Mouse (Mus musculus) CD4-positive, CD25-positive, alpha-beta regulatory T cell, adult 4 months (primary cell): ENCODE data around the gene Apol6. TPM values are rescaled to one million over a fixed set of nuclear protein-coding genes. Genes with fewer than 3 reads are reported as not detected.

ENCODE experiments used
- polyA plus RNA-seq, 2 experiments: library from polyadenylated mRNA; unstranded; fragments of 100-300 nt; shearing (Covaris generic); gene quantifications; one replicate each; pipeline ENCODE4 v1.2.1; 2017

The Apol6 gene
- polyA plus RNA-seq, 2 experiments from 2014 or later = not detected

Other genes with a start within 250 kb of the Apol6 start
- 1 to 10 TPM; 6.7 to 7.4 TPM for gene Zfp251, start 173.3 kb upstream of the Apol6 start, polyA plus RNA-seq
- 10 to 100 TPM; 14.0 to 19.7 TPM for gene Zfp7, start 165.5 kb upstream of the Apol6 start, polyA plus RNA-seq
- 1 to 10 TPM in 1 of 2 experiments, not detected in 1; 1.0 TPM for gene Gm49527, start 165.4 kb upstream of the Apol6 start, polyA plus RNA-seq
- 1 to 10 TPM in 1 of 2 experiments, under 1 TPM in 1; 1.00 to 1.4 TPM for gene Zfp647, start 119.3 kb upstream of the Apol6 start, polyA plus RNA-seq
- gene 1110038F14Rik, start 96.2 kb upstream of the Apol6 start, polyA plus RNA-seq = 10 to 100 TPM; 63.8 to 72.5 TPM
- not detected for gene Mb, start 5.9 kb downstream of the Apol6 start, polyA plus RNA-seq